Mouse (Mus musculus): ENCODE measurements around the gene Hbq1b. TPM values are rescaled to one million over a fixed set of nuclear protein-coding genes. Genes with fewer than 3 reads are reported as not detected.
"Not testable (repeated sequence)": the region's sequence is repeated elsewhere in the genome, so short reads cannot be mapped to it uniquely, and the experiment has no call there.

Gene Hbq1b
- 13.9 and 16.8 TPM in 2 replicates for polyA plus RNA-seq (2016; fragmentation: Nextera tagmentation; extraction: Ambion mirVana)

GRCm38 (mm10) chr11:32286695-32287492 is at the start of gene Hbq1b:
Gene Hbq1b, plus strand, starts transcription at chr11:32286965.
- H3K4me1 ChIP-seq, H3K9me3 ChIP-seq, H3K36me3 ChIP-seq: not testable (repeated sequence)
- Histone ChIP-seq H3K4me3 (peak within 1 kb of the TSS; percentile 42), H3K27me3 (ENCODE audit: insufficient read depth, poor library complexity, severe bottlenecking) (peaks cover 30% of the 10 kb centered on the region), H3K27ac (peak within 1 kb of the TSS; percentile 47; the same call in 1 of the 2 replicates)
- 18% methylated on average over 32 of the region's 33 CpGs for WGBS
- peak; percentile 81 for DNase-seq (ENCODE audit: low spot score)

- Histone ChIP-seq H3K36me3 (peaks cover 85% of the 10 kb centered on the region), H3K4me1 (0 out of 2 replicates have a peak, but pooled peaks cover 4% of the 10 kb centered on the region), H3K27ac (no peak overlapping the region), H3K4me3 (no peak overlapping the region), H3K9me3 (no peaks in the 10 kb centered on the region), H3K27me3 (ENCODE audit: insufficient read depth, poor library complexity, severe bottlenecking) (no peaks in the 10 kb centered on the region)
- no peak for DNase-seq (ENCODE audit: low spot score)
- 84% methylated on average over 3 of the region's 3 CpGs for WGBS
Measured at GRCm38 (mm10) chr11:32237411-32237795, 49.4 kb upstream of the Hbq1b start.

- peaks cover 9% of the 10 kb centered on the region; the same call in 1 of the 2 replicates for H3K4me1 ChIP-seq
- H3K36me3 ChIP-seq = peaks cover 78% of the 10 kb centered on the region
- H3K27ac ChIP-seq = no peak overlapping the region
- no peak for DNase-seq (ENCODE audit: low spot score)
- no peak overlapping the region for H3K4me3 ChIP-seq
- no peaks in the 10 kb centered on the region for H3K27me3 ChIP-seq (ENCODE audit: insufficient read depth, poor library complexity, severe bottlenecking)
- WGBS = 61% methylated on average over 5 of the region's 5 CpGs
- no peaks in the 10 kb centered on the region for H3K9me3 ChIP-seq
Measured at GRCm38 (mm10) chr11:32238093-32238860, 48.5 kb upstream of the Hbq1b start.

GRCm38 (mm10) chr11:32241391-32241790 is 45.4 kb upstream of the Hbq1b start:
- Histone ChIP-seq H3K9me3 (no peaks in the 10 kb centered on the region), H3K27me3 (ENCODE audit: insufficient read depth, poor library complexity, severe bottlenecking) (no peaks in the 10 kb centered on the region), H3K4me3 (no peak overlapping the region), H3K36me3 (peaks cover 64% of the 10 kb centered on the region), H3K4me1 (peaks cover 19% of the 10 kb centered on the region; the same call in 1 of the 2 replicates), H3K27ac (peak overlapping the region; percentile 16; the same call in 1 of the 2 replicates)
- DNase-seq (ENCODE audit: low spot score) = no peak

- Histone ChIP-seq H3K4me1 (peaks cover 16% of the 10 kb centered on the region; the same call in 1 of the 2 replicates), H3K4me3 (no peak overlapping the region), H3K27ac (peak overlapping the region; percentile 76; the same call in 1 of the 2 replicates), H3K27me3 (ENCODE audit: insufficient read depth, poor library complexity, severe bottlenecking) (no peaks in the 10 kb centered on the region), H3K36me3 (peaks cover 62% of the 10 kb centered on the region), H3K9me3 (no peaks in the 10 kb centered on the region)
- DNase-seq (ENCODE audit: low spot score) = no peak
- 86% methylated on average over 3 of the region's 3 CpGs for WGBS
Measured at GRCm38 (mm10) chr11:32242209-32242608, 44.6 kb upstream of the Hbq1b start.

GRCm38 (mm10) chr11:32243205-32243955 is 43.4 kb upstream of the Hbq1b start:
- H3K4me3 ChIP-seq = no peak overlapping the region
- H3K27me3 ChIP-seq (ENCODE audit: insufficient read depth, poor library complexity, severe bottlenecking) = no peaks in the 10 kb centered on the region
- peaks cover 62% of the 10 kb centered on the region for H3K36me3 ChIP-seq
- no peaks in the 10 kb centered on the region for H3K9me3 ChIP-seq
- 55% methylated on average over 7 of the region's 7 CpGs for WGBS
- peaks cover 16% of the 10 kb centered on the region; the same call in 1 of the 2 replicates for H3K4me1 ChIP-seq
- H3K27ac ChIP-seq = peak overlapping the region; percentile 76; the same call in 1 of the 2 replicates
- DNase-seq (ENCODE audit: low spot score) = no peak

- Histone ChIP-seq H3K36me3 (peaks cover 59% of the 10 kb centered on the region), H3K4me1 (peaks cover 16% of the 10 kb centered on the region; the same call in 1 of the 2 replicates), H3K27me3 (ENCODE audit: insufficient read depth, poor library complexity, severe bottlenecking) (no peaks in the 10 kb centered on the region), H3K27ac (peak overlapping the region; percentile 76), H3K9me3 (no peaks in the 10 kb centered on the region), H3K4me3 (no peak overlapping the region)
- 83% methylated on average over 3 of the region's 3 CpGs for WGBS
- DNase-seq (ENCODE audit: low spot score) = no peak
Measured at GRCm38 (mm10) chr11:32244064-32244463, 42.7 kb upstream of the Hbq1b start.

- Histone ChIP-seq H3K27me3 (ENCODE audit: insufficient read depth, poor library complexity, severe bottlenecking) (no peaks in the 10 kb centered on the region), H3K36me3 (peaks cover 60% of the 10 kb centered on the region), H3K4me3 (no peak overlapping the region), H3K9me3 (no peaks in the 10 kb centered on the region), H3K4me1 (peaks cover 16% of the 10 kb centered on the region; the same call in 1 of the 2 replicates), H3K27ac (peak overlapping the region; percentile 76)
- no peak for DNase-seq (ENCODE audit: low spot score)
- 88% methylated on average over 1 of the region's 1 CpGs for WGBS
Measured at GRCm38 (mm10) chr11:32244617-32245016, 42.1 kb upstream of the Hbq1b start.

GRCm38 (mm10) chr11:32245614-32246013 is 41.2 kb upstream of the Hbq1b start:
- Histone ChIP-seq H3K36me3 (peaks cover 60% of the 10 kb centered on the region), H3K4me3 (no peak overlapping the region), H3K27ac (peak overlapping the region; percentile 76; the same call in 1 of the 2 replicates), H3K9me3 (no peaks in the 10 kb centered on the region), H3K27me3 (ENCODE audit: insufficient read depth, poor library complexity, severe bottlenecking) (no peaks in the 10 kb centered on the region), H3K4me1 (peaks cover 16% of the 10 kb centered on the region; the same call in 1 of the 2 replicates)
- WGBS = 81% methylated on average over 6 of the region's 6 CpGs
- DNase-seq (ENCODE audit: low spot score) = peak; percentile 95

GRCm38 (mm10) chr11:32247068-32247467 is 39.7 kb upstream of the Hbq1b start:
- no peak for DNase-seq (ENCODE audit: low spot score)
- no peaks in the 10 kb centered on the region for H3K27me3 ChIP-seq (ENCODE audit: insufficient read depth, poor library complexity, severe bottlenecking)
- no peak overlapping the region for H3K4me3 ChIP-seq
- peaks cover 16% of the 10 kb centered on the region; the same call in 1 of the 2 replicates for H3K4me1 ChIP-seq
- H3K27ac ChIP-seq = peak overlapping the region; percentile 38
- H3K9me3 ChIP-seq = no peaks in the 10 kb centered on the region
- peaks cover 58% of the 10 kb centered on the region for H3K36me3 ChIP-seq

- H3K9me3 ChIP-seq = no peaks in the 10 kb centered on the region
- peak overlapping the region; percentile 56; the same call in 1 of the 2 replicates for H3K27ac ChIP-seq
- 83% methylated on average over 3 of the region's 3 CpGs for WGBS
- peaks cover 11% of the 10 kb centered on the region; the same call in 1 of the 2 replicates for H3K4me1 ChIP-seq
- H3K36me3 ChIP-seq = peaks cover 63% of the 10 kb centered on the region
- no peaks in the 10 kb centered on the region for H3K27me3 ChIP-seq (ENCODE audit: insufficient read depth, poor library complexity, severe bottlenecking)
- no peak for DNase-seq (ENCODE audit: low spot score)
- no peak overlapping the region for H3K4me3 ChIP-seq
Measured at GRCm38 (mm10) chr11:32248350-32248749, 38.4 kb upstream of the Hbq1b start.

All from heart, embryonic 10.5 days (tissue).